Mouse (Mus musculus) R1 (cell line): ENCODE data around the gene Adprhl2.

ENCODE experiments used
- DNase-seq: peaks from one replicate; pipeline ENCODE4 v3.0.0-alpha.2; 2018; ENCODE audit warnings: low read depth, low spot score

The Adprhl2 gene

DNA sequence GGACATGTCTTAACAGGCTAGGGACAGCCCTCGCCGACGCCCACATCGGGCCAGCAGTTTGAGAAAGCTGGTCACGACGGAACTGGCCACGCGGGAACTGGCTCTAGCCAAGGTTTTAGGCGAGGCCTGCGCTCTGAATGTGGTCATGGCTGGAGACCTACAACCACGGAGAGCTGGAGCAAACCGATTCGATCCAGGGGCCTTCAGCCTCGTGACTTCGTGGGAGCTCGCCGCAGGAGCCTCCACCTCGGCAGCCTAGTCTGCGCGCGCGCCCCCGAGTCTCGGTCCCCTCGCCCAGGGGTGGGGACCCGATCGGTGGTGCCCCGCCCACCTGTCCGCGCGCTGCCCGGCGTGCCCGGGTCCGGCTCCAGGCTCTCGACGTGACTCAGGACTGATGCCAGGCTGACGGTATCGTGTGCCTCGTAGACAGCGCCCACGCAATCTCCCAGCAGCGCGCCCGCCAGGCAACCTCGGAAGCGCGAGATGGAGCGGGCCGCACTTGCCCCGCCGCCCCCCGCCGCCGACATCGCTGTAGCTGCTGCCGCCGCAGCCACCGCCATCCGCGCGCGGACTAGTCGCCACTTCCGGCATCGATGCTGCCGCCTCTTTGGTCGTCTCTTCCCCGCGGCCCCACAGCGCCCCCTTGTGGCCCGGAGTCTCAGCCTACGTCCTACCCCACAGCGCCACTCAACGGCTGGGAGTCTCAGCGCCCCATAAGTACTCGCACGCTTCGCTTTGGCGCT, at the start of gene Adprhl2:
TSS of gene Adprhl2 (minus strand) at position 593 of the 743 bp plus-strand sequence.
- DNase-seq = peak; percentile 98

DNA sequence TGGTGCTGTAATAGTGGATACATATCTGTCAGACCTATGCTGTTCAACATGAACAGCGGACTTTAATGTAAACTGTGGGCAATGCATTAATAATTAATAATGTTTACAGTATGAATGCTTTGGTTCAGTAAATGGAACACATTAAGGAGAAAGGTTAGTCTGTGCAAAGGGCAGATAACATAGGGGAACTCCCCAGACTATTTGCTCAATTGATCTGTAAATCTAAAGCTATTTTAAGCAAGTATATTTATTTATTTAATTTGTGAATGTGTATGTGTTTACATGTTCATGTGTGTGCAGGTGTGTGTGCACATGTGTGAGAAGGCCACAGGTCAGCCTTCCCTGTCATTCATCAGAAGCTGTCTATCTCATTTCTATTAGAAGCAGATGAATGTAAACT, 38.6 kb upstream of the Adprhl2 start:
- DNase-seq = no peak

DNA sequence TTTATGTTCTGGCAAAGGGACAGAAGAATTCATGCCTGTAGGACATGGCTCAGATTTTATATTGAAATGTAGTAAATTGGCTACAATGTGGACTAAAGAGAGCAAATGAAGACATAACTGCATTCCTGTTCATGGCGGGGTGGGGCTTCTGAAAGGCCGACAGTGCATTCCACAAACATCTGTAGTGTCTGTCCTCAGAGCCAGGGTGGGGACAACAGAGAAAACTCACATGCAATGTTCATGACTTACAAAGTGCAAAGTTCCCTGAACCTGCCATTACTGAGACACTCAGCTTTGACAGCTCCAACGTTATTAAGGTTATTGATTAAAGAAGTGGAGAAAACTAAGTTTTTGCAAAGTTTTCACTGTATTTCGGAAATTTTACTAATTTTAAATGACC, 21.9 kb upstream of the Adprhl2 start:
- peak; percentile 62 for DNase-seq

- DNase-seq = peak; percentile 91
These were observed 18.0 kb upstream of the Adprhl2 start for GRCm38 (mm10) chr4:126339461-126339860.

DNA sequence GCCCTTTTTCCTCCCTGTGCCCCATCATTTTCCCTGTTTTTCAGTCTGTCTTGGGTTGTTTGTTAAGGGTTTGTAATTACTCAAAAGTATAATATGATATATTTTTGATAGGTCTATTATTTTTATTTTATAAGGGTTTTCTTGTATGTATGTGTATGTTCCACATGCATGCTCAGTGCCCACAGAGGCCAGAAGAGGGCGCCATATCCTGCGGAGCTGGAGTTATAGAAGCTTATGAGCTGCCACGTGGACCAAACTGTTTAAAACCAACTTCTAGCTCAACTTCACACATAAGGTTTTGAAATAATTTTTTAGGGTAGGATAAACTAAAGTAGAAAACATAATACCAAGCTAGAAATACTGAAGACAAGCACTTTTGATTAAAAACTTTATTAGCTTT, 10.9 kb upstream of the Adprhl2 start:
- peak; percentile 80 for DNase-seq

DNA sequence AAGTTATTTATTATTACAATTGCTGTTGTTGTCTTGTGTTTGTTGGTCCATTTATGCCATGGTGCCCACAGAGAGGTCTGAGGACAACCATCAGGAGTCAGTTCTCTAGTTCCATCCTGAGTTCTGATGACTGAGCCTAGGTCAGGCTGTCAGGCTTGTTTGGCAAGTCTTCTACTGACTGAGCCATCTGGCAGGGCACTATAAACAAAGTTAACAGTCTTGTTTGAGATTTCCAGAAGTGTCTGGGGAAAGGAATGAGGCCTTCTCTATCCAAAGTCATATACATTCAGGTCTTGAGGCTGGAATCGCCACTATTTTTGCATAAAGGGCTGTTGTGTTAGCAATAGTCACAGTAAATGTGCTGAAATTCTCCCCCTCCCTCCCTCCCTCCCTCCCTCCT, 10.2 kb upstream of the Adprhl2 start:
- no peak for DNase-seq

DNA sequence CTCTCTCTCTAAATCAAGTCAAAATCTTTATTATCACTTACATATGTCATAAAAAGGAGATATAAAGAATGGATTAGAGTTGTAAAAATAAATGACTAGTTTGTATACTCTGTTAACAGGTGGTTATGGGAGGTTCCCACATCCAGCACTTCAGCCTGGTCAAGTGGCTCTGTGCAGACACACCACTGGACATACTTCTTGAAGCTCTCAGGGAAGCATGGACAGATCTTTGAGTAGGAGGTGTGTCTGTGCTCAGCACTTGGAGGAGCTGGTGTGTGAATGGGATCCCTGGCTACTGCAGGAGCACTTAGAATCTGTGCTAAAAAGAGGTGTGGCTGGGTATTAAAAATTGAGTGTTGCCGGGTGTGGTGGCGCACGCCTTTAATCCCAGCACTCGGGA, 8.8 kb upstream of the Adprhl2 start:
- DNase-seq = no peak

DNA sequence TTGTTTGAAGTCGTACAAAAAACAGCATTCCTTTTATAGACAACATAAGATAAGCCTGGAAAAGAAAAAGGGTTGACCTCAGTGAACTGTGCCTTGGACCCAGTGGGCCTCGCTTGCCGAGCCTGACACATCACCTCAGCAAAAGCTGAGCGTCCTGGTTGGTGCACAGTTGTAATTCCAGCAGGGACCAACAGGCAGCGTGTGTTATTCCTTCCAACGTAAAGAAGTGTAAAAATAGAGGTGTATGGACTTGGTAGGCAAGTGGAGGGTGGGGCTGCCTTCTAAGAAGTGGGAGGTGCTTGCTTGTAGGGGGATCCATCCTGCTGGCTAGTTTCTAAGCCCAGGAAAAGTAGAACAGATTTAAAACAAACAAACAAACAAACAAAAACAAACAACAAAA, 4.5 kb upstream of the Adprhl2 start:
- DNase-seq = peak; percentile 74

GRCm38 (mm10) chr4:126325281-126325861, 3.9 kb upstream of the Adprhl2 start, which contains the start of gene Tekt2:
TSS of gene Tekt2 (minus strand) at chr4:126325688.
- peak; percentile 38 for DNase-seq

- DNase-seq = no peak
These were observed 3.4 kb upstream of the Adprhl2 start for GRCm38 (mm10) chr4:126324861-126325260.

DNA sequence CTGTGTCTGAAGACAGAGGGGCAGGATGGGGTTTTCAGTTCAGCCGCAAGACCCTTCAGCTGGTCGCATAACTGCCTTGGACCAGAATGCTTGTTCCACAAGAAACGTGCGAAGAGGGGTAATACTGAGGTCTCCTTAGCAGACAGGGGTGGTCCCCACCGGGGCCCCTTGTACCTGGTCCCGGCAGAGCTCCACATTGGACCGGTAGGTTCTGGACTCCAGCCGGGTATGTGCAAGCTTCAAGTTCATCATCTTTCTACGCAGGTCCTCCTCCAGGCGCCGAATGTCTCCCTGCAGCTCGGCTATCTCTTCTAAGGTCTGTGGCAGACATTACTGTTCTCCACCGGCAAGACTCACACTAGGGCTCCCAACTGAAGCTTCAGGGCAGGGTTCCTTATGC, 1.1 kb upstream of the Adprhl2 start:
- no peak for DNase-seq

DNA sequence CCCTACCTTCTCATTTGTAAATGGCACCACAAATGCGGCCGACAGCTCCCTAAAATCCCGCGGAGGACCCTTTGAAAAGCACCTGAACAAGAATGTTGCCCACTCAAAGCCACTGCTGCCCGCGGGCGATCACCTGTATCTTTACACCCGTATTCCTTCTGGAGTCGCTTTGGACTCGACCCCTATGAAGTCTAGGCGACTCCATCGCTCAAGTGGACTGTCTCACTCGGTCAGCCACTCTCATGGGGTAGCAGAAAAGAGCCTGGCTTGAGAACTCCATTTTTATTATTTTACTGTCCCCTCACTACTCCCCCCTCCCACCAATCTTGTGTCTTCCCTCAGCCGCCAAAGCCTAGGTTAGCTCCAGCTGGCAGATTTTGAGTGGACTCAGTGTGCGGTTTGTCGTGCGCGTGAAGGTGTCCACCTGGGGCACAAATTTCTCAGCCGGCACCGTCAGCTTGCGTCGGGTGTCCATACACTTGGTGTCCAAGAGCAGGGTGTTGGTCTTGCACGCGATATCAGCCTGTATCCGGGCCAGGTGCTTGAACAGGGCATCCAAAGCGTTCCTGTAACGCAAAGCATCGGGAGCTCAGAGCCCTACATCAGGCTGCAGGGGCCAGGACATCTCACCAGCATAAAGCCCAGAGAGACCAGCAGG, 480 bp upstream of the Adprhl2 start:
- DNase-seq = no peak

GRCm38 (mm10) chr4:126319806-126320205, 1.7 kb downstream of the Adprhl2 start:
- DNase-seq = no peak

- DNase-seq = no peak
These were observed 5.0 kb downstream of the Adprhl2 start for GRCm38 (mm10) chr4:126316443-126317040.

DNA sequence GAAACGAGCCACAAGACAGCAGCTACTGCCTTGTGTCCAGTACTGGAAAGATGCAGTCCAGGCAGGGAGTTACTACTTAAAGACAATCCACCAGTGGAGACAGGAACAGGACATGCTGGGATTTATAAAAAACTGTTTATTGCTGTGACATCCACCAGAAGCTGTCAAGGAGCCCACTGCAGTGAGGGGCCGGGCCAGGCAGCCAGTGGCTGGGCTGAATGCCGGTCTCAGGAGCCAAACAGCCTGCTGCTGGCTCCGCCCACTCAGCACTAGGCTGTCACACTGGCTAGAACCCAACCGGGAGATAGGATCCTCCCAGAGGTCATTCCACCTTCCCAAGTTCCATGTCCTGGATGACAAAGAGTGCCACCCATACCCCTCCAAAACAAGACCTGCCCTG, 5.6 kb downstream of the Adprhl2 start:
- DNase-seq = no peak

- no peak for DNase-seq
These were observed 7.1 kb downstream of the Adprhl2 start for GRCm38 (mm10) chr4:126314393-126314792.

GRCm38 (mm10) chr4:126313202-126313601, 8.3 kb downstream of the Adprhl2 start:
- no peak for DNase-seq

- no peak for DNase-seq
These were observed 9.8 kb downstream of the Adprhl2 start for GRCm38 (mm10) chr4:126311566-126312200.

GRCm38 (mm10) chr4:126310344-126310743, 11.2 kb downstream of the Adprhl2 start:
- no peak for DNase-seq

DNA sequence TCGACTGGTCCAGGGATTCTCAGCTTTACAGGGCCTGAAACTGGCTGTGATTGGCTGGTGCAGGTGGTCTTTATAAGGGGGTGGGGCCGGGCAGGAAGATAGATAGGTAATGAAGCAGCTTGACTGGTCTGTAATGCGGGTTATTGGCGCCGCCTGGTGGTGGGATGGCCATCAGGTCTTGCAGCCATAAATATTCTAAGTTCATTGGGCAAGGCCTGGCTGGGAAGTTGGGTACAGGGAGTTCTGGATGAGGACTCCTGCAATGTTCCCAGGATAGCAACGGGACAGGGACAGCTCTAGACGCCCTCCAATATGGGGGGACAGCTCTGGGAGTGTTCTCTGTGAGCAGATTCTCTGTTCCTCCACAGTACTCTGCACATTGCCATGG, 11.6 kb downstream of the Adprhl2 start:
- DNase-seq = peak; percentile 94

DNA sequence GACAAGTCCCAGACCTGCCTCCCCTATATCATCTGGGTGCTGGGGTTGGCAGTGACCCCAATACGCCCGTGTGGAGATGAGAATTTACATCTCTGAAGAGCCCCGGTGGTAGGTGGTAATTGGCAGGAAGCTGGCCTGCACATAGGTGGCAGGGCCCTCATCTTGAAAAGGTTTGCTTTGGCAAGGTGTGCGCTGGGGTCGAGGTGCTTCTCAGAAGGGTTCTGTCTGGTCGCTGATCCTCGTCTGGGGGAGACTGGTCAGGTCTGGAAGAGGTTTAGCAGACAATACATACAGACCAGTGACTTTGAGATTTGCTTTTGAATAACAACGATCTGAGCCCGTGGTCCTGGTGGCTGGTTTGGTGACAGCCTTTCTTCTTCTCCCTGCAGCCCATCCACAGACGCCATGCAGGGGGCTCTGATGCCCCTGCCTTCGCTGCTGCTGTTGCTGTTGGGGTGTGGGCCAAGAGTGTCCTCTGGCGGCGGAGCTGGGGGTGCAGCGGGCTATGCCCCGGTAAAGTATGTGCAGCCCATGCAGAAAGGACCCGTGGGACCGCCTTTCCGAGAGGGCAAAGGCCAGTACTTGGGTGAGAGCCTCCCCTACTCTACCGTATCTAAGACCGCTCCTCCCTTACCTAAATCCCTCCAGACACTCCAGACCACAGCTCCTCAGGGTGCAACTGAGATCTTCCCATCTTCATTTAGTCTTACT, 12.1 kb downstream of the Adprhl2 start:
- DNase-seq = no peak
